Mouse (Mus musculus): ENCODE data around the gene Cldn4.
"Not testable (repeated sequence)": the region's sequence is repeated elsewhere in the genome, so short reads cannot be mapped to it uniquely, and the experiment has no call there.

Gene Cldn4

DNA sequence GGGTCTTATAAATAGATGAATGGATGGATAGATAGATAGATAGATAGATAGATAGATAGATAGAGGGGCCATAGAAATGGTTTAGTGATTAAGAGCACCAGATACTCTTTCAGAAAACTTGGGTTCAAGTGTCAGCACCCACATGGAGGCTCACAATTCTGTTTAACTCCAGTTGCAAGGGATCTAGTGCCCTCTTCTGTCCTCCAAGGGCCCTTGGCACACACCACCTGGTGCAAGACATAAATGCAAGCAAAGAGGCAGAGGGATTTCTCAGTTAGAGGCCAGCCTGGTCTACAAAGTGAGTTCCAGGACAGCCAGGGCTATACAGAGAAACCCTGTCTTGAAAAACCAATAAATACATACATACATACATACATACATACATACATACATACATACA, 17.9 kb upstream of the Cldn4 start:
- not testable (repeated sequence) for DNase-seq (ENCODE audit: low spot score)

GRCm38 (mm10) chr5:134963546-134963945, 16.8 kb upstream of the Cldn4 start:
- DNase-seq (ENCODE audit: low spot score), result no peak

DNA sequence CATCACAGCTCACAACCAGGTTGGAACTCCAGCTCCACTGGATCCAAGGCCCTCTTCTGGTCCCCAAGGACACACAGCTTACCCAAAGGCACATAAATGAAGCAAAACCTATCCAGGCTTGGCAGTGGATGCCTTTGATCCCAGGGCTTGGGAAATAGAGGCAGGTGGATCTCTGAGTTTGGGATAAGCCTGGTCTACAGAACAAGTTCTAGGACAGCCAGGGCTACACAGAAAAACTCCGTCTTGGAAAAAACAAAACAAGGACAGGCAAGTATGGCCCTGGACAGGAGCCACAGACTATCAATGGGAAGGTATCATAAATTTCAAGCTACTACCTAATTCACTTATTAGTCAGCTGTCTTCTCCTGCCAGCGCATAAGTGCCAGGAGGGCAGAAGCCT, 14.8 kb upstream of the Cldn4 start:
- DNase-seq (ENCODE audit: low spot score), result no peak

DNA sequence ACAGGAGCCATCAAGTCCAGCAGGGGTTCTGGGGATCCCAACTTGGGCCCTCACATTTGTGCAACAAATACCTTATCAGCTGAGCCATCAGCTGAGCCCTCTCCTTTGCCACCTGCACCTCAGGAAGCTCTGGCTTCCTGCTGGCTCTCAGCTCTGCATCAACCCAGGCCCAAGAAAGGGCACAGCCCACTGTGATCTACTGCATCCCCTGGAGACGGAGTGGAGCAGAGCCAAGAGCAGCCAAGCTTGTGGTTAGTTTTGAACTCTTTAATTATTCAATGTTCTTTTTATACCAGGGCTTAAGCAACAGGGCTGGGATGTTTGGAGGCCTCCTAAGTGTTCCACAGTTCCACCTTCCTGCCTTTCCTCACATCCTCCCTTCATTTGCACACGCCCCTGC, 13.7 kb upstream of the Cldn4 start:
- no peak for DNase-seq (ENCODE audit: low spot score)

- no peak for DNase-seq (ENCODE audit: low spot score)
Measured at GRCm38 (mm10) chr5:134959114-134959513, 12.4 kb upstream of the Cldn4 start.

DNA sequence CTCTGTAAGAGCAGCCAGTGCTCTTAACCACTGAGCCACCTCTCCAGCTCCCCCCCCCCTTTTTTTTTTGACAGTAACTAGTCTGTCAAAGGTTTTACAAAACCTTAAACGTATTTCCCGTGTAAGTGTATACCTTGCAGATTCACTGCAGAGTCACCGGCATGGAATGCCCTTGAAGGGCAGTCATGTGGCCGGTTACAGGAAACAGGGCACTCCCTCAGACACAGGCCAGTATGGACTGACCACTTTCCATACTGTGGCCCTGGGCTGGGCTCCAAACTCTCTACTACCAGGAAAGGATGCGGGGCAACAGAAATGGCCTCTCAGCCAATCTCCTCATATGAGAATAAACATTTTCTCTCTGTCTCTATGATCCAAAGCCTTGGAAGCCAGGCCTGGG, 8.8 kb upstream of the Cldn4 start:
- no peak for DNase-seq (ENCODE audit: low spot score)

- no peak for DNase-seq (ENCODE audit: low spot score)
Measured at GRCm38 (mm10) chr5:134951053-134951884, 4.5 kb upstream of the Cldn4 start.

GRCm38 (mm10) chr5:134948085-134948439, 1.3 kb upstream of the Cldn4 start:
- DNase-seq (ENCODE audit: low spot score), result no peak

DNA sequence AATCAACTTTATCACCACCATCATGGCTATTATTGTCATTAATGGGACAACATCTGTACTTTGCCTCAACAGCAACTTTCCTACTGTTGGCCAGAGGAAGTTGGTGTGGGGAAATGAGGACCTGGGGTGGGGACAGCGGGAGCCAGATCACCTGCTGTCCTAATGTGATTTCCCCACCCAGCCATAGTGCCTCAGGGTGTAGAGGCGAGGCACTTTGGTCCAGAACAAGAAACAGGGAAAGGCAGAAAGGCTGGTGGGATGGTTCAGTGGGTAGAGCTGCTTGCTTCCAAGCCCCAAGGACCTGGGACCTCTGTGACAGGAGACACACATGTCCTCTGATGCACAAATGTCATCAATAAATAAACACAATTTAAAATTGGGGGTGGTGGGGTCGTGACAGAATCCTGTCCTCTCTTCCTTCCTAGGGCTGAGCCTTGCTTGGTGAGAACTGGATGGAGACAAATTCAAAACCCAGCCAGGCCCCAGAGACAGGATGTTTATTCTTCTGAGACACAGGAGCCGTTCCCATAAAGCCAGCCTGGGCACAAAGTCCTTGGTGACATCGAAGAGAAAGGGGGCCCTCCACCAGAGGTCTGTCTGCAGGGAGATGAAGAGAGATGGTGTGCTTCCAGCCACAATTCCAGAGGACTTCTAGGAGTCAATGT, 818 bp upstream of the Cldn4 start:
- no peak for DNase-seq (ENCODE audit: low spot score)

- no peak for DNase-seq (ENCODE audit: low spot score)
Measured at GRCm38 (mm10) chr5:134946063-134946856, 474 bp downstream of the Cldn4 start.

GRCm38 (mm10) chr5:134945266-134945959, 1.3 kb downstream of the Cldn4 start:
- DNase-seq (ENCODE audit: low spot score), result no peak

- no peak for DNase-seq (ENCODE audit: low spot score)
Measured at GRCm38 (mm10) chr5:134944179-134944578, 2.6 kb downstream of the Cldn4 start.

DNA sequence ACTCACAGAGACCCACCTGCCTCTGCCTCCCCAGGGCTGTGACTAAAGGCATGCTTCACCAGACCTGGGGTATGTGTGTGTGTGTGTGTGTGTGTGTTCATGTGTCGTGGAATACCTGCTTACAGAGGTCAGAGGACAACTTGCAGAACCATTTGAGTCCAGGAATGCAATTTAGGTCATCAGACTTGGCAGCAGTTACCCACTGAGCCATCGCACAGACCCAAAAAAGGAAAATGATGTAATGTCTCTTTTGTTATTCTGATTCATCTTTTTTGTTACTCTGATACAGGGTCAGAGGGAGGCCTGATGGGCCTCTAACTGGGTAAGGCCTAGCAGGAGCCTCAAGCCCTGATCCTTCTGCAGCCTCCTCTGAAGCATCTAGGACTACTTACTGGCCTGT, 4.0 kb downstream of the Cldn4 start:
- DNase-seq (ENCODE audit: low spot score), result no peak

DNA sequence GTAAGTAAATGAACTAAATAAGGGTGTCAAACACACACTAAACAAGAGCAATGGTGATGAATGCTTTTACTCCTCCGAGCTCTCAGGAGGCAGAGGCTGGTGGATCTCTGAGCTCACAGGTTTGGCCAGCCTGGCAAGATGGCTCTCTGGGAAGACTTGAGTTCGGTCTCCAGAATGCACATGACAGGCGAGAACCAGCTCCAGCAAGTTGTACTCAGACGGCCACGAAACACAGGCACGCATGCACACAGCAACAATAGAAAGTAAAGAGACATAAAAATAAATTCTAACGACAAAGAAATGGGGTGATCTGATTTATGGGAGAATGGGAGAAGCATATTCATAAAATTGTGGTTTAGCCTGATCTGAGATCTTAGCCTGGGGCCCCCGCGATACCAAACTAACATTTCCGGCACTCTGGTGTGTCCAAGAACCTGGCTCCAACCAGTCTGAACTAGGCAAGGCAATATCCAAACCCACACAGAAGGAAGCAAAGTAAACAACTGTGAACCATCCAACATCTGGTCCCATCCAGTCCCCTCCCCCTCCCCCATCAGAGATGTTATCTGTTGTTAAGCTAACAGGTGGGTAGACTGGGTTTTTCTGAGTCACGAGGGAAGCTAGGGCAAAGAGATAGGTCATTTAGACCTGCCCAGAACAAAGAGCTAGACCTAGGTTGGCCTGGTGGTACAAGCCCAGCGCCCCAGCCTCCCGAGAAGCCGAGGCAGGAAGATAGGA, 5.1 kb downstream of the Cldn4 start:
- DNase-seq (ENCODE audit: low spot score), result no peak

DNA sequence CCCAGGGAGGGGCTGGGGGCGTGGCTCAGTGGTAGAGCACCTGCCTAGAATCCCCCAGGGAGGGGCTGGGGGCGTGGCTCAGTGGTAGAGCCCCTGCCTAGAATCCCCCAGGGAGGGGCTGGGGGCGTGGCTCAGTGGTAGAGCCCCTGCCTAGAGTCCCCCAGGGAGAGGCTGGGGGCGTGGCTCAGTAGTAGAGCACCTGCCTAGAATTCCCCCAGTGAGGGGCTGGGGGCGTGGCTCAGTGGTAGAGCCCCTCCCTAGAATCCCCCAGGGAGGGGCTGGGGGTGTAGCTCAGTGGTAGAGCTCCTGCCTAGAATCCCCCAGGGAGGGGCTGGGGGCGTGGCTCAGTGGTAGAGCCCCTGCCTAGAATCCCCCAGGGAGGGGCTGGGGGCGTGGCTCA, 7.2 kb downstream of the Cldn4 start:
- DNase-seq (ENCODE audit: low spot score), result not testable (repeated sequence)

DNA sequence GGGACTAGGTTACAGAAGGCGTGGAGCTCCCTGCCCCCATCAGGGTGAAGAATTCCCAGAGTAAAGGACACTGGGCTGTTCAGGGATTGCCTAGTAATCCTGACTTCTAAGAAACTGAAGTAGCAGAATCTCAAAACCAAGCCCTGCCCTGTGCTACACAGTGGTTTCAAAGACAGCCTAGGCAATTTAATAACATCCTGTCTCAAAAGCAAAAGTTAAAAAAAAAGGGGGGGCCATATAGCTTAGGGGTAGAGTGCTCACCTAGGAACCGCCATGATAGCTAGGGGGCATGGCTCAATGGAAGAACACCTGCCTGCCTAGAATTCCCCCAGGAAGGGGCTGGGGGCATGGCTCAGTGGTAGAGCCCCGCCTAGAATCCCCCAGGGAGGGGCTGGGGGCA, 7.7 kb downstream of the Cldn4 start:
- DNase-seq (ENCODE audit: low spot score), result no peak

GRCm38 (mm10) chr5:134936626-134937185, 10.0 kb downstream of the Cldn4 start:
- DNase-seq (ENCODE audit: low spot score), result no peak

GRCm38 (mm10) chr5:134936051-134936450, 10.7 kb downstream of the Cldn4 start:
- no peak for DNase-seq (ENCODE audit: low spot score)

GRCm38 (mm10) chr5:134934666-134935065, 12.1 kb downstream of the Cldn4 start:
- DNase-seq (ENCODE audit: low spot score), result no peak

DNA sequence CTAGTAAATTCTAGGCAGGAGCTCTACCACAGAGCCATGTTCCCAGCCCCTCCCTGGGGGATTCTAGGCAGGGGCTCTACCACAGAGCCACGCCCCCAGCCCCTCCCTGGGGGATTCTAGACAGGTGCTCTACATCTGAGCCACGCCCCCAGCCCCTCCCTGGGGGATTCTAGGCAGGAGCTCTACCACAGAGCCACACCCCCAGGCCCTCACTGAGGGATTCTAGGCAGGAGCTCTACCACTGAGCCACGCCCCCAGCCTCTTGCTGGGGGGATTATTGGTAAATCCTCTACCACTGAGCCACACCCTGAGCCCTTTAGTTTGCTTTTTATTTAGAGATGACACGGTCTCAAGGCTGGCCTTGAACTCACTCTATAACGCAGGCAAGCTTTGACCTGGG, 13.0 kb downstream of the Cldn4 start:
- DNase-seq (ENCODE audit: low spot score), result not testable (repeated sequence)

DNA sequence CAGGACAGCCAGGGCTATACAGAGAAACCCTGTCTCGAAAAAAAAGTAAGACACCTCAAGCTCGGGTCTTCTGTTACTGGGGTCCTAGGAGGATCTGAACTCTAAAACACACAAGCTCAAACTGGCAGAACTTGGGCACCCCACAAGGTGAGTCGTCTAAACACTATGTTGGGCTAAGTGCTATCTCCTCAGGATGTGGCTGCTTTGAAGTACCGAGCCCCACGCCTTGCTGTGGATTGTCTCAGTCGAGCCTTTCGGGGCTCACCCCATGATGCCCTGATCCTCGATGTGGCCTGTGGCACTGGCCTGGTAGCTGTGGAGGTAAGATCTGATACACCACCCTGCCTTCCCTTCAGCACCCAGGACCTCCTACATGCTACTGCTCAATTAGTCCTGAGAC, 13.5 kb downstream of the Cldn4 start:
- DNase-seq (ENCODE audit: low spot score), result no peak

All from ovary, postnatal 10 days (tissue).